Mouse (Mus musculus) small intestine, adult 2 months (tissue): Measurements from ENCODE around the gene Vps37d.
"Not testable (repeated sequence)": the region's sequence is repeated elsewhere in the genome, so short reads cannot be mapped to it uniquely, and the experiment has no call there.

Experiments used
- CTCF ChIP-seq: fragments of 200-500 bp; IDR thresholded peaks from 2 replicates; pipeline ENCODE4 v1.5.1; 2012; ENCODE audit warnings: low read depth, mild to moderate bottlenecking, control low read depth, inconsistent platforms, low read length, moderate library complexity, mixed read lengths; ENCODE audit not compliant: insufficient replicate concordance, insufficient read length; ENCODE audit errors: extremely low read depth
- POLR2A ChIP-seq: fragments of 200-500 bp; IDR thresholded peaks from 2 replicates; pipeline ENCODE4 v1.6.1; 2012; ENCODE audit warnings: low read depth, mild to moderate bottlenecking, control low read depth, inconsistent platforms, low read length, moderate library complexity

GRCm38 (mm10) chr5:135064909-135065446 is 13.1 kb downstream of the Vps37d start, which contains the start of gene Bud23:
- not testable (repeated sequence) for TF ChIP-seq CTCF, POLR2A
